Mouse (Mus musculus) C3H10T1/2 (cell line): ENCODE results near the gene Col16a1. TPM values are rescaled to one million over a fixed set of nuclear protein-coding genes. Genes with fewer than 3 reads are reported as not detected.

ENCODE experiments used
- polyA plus RNA-seq, 2 experiments: library from polyadenylated mRNA; unstranded; fragments of >200 nt; fragmentation: generic; extraction: Trizol; gene quantifications; one replicate each; pipeline ENCODE4 v1.2.1; 2012; ENCODE audit warnings: missing spikeins in 2 of 2

The Col16a1 gene
- polyA plus RNA-seq = 100 to 1,000 TPM in 1 of 2 experiments, 10 to 100 TPM in 1; 25.8 to 136 TPM

DNA sequence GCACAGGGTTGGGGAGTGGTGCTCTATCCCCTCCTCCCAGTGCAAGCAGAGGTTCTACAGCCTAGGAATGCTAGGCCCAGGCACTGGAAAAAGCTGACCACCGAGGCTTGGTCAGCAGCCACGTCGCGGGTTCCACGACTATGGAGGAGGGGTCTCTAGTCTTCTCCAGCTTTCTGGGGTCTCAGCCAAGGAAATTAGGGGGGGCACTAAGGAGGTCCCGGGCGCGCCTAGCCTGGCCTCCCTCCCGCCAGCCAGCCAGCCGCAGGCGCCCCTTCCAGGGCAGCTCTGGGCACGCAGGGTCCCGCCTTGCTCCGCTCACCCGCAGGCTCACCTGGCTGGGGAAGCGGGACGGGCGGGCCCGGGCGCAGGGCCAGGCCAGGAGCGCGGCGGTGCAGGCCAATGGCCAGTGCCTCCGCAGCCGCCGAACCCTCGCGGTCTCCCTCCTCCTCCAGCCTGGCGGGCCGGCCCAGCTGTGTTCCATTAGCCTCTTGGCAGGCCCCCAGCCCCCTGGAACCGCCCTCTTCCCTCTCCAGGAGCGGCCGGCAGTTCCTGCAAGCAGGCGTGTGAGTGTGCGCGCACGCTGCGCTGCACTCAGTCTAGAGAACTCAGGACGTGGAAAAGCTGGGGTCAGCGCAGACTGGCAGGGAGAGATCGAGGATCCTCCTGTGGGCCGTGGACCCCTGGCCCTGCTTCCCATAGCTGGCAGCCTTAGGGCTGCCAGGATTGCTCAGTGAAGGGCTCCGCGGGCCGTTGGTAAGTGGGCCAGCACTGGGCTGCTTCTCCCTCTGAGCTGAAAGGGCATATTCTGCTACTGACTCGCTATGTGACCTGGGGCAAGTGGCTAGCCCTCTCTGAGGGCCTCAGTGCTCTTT lies at the start of gene Col16a1:
Col16a1 (plus strand) TSS at position 510 of the 872 bp plus-strand sequence.

DNA sequence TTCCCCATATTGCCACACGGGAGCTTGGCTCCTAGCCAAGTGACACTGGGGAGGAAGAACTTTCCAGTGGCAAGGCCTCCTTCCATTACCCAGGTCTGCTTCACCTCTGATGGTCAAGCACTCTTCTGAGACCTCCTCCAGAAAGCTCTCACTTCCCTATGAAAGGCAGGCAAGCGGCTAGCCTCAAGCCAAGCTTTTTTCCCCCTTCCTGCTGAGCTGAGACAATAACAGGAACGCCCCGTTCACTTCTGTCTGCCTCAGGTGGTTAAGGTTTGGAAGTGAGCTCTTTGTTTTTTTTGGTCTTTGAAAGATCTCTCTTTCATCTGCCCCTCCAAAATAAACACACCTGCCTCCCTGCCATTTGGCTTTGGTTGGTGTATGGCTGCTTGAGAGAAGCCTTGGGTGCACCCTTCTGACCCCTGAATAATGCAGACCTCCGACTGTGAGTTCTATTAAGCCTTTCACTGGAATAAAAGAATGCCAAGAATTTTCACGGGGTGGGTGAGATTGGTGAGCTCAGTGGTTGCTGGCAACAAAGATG lies 54.5 kb downstream of the Col16a1 start, which contains the start of gene Pef1:
Pef1 (plus strand) TSS at position 448 of the 541 bp plus-strand sequence.

DNA sequence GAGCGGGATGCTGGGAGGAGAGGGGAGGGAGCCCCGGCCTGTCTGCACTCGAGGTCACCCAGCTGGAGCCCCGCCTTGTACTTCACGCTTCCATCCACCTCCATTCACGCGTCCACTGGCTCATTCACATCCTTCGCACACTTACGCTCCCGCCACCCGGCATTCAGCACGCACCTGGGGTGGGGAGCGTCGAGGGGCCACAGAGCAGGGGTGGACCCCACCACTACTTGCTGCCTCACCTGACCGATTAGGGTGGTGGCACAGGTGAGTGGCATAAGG lies 91.5 kb downstream of the Col16a1 start, which contains the start of gene Hcrtr1:
Hcrtr1 (minus strand) TSS at position 146 of the 279 bp plus-strand sequence.

Other genes starting within 250 kb of the Col16a1 start
- 10 to 100 TPM; 11.6 to 54.7 TPM for gene Ptp4a2, start 236.6 kb upstream of the Col16a1 start, polyA plus RNA-seq
- gene Spocd1, start 118.6 kb upstream of the Col16a1 start, polyA plus RNA-seq = under 1 TPM; 0.01 to 0.08 TPM
- gene Adgrb2, start 63.0 kb upstream of the Col16a1 start, polyA plus RNA-seq = 1 to 10 TPM in 1 of 2 experiments, under 1 TPM in 1; 0.33 to 3.1 TPM
- 10 to 100 TPM; 65.1 to 65.5 TPM for gene Pef1, start 54.7 kb downstream of the Col16a1 start, polyA plus RNA-seq
- under 1 TPM; 0.08 to 0.19 TPM for gene Hcrtr1, start 91.5 kb downstream of the Col16a1 start, polyA plus RNA-seq
- 10 to 100 TPM; 28.2 to 62.6 TPM for gene Tinagl1, start 127.3 kb downstream of the Col16a1 start, polyA plus RNA-seq
- gene Gm853, start 174.6 kb downstream of the Col16a1 start, polyA plus RNA-seq = not detected
- under 1 TPM; 0.20 TPM for gene Serinc2, start 231.4 kb downstream of the Col16a1 start, polyA plus RNA-seq